Mouse (Mus musculus) limb, embryonic 11.5 days (tissue): Measurements from ENCODE around the gene Angel2. TPM values are rescaled to one million over a fixed set of nuclear protein-coding genes. Genes with fewer than 3 reads are reported as not detected.

ENCODE experiments used
- ATAC-seq: fragments of 200-750 bp; cut with Nextera tagmentation; 2 replicates; pipeline ENCODE4 v1.8.0; 2017; ENCODE audit warnings: low read depth; ENCODE audit not compliant: insufficient number of reproducible peaks, low FRiP score, low TSS enrichment
- DNase-seq: peaks from one replicate; pipeline ENCODE4 v3.0.0-alpha.2; 2015; ENCODE audit warnings: low spot score
- H3K27ac ChIP-seq: fragments of 300-500 bp; sonication (generic); replicated peaks from 2 replicates; pipeline ENCODE4 v1.5.1; 2014; ENCODE audit warnings: low read depth, mild to moderate bottlenecking, low read length
- H3K27me3 ChIP-seq: fragments of 300-500 bp; sonication (generic); 2 replicates; pipeline ENCODE4 v1.6.1; 2014; ENCODE audit warnings: mild to moderate bottlenecking, low read length, mixed read lengths; ENCODE audit not compliant: control insufficient read depth, insufficient read depth
- H3K36me3 ChIP-seq: fragments of 300-500 bp; sonication (generic); 2 replicates; pipeline ENCODE4 v1.6.1; 2014; ENCODE audit warnings: mild to moderate bottlenecking, low read length, moderate library complexity, mixed read lengths; ENCODE audit not compliant: control insufficient read depth, insufficient read depth
- H3K4me1 ChIP-seq: fragments of 300-500 bp; sonication (generic); 2 replicates; pipeline ENCODE4 v1.6.1; 2014; ENCODE audit warnings: low read length, mixed read lengths; ENCODE audit not compliant: control insufficient read depth, insufficient read depth
- H3K4me2 ChIP-seq: fragments of 300-500 bp; sonication (generic); 2 replicates; pipeline ENCODE4 v1.6.1; 2014; ENCODE audit warnings: low read depth, mild to moderate bottlenecking, moderate library complexity; ENCODE audit not compliant: severe bottlenecking
- H3K4me3 ChIP-seq: fragments of 300-500 bp; sonication (generic); 2 replicates; pipeline ENCODE4 v1.5.1; 2014; ENCODE audit warnings: low read depth, low read length
- H3K9ac ChIP-seq: fragments of 300-500 bp; sonication (generic); 2 replicates; pipeline ENCODE4 v1.6.1; 2014; ENCODE audit warnings: mild to moderate bottlenecking, low read length
- H3K9me3 ChIP-seq: fragments of 300-500 bp; sonication (generic); 2 replicates; pipeline ENCODE4 v1.6.1; 2016; ENCODE audit warnings: low read length; ENCODE audit not compliant: control insufficient read depth
- WGBS: fragments of 180-500 bp; shearing (Covaris S2); extraction: QIAGEN DNeasy Blood & Tissue Kit; methylation state at CpG from one replicate; pipeline ENCODE4 v1.1.7; 2014; 5-methylcytosine and 5-hydroxymethylcytosine counted together
- polyA plus RNA-seq: library from polyadenylated mRNA; unstranded; fragments of >200 nt; fragmentation: Nextera tagmentation; extraction: Ambion mirVana; gene quantifications from 2 replicates; pipeline ENCODE4 v1.2.1, GENCODE M21; 2014

Angel2 gene
- polyA plus RNA-seq, 1 experiment from 2014 or later = 56.7 TPM

DNA sequence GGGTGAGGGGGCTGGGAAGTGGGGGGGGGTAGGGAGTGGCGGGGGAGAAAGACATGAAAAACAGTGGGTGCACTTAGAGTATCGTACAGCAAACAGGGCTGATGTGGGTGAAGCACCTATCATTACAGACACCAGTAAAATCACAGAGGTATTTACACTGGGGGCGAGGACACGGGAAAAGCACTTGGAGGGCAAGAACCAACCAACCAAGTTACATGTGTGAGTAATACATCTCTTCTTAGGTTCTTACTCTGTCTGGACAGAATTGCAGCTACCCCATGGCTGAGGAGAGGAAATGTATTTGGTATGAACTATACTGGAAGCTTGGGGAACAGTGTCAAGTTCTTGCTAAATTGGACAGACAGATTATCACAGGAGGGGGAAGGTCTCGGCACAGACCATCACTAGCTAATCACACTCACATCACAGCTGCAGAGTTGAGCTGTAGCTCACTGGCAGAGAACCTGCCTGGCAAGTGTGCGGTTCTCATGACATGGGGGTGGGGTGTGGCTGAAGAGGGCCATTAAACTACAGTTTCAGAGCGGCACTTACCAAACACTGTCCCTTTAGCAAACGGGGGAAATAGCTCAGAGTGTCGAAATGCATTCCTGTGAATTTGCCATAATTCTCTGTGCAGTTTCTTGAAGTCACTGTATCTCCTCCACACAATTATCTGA, 25.9 kb upstream of the Angel2 start:
- no peak overlapping the region for H3K4me2 ChIP-seq
- H3K27me3 ChIP-seq = no peaks in the 10 kb centered on the region
- no peaks in the 10 kb centered on the region for H3K4me1 ChIP-seq
- peaks cover 2% of the 10 kb centered on the region for H3K36me3 ChIP-seq
- no peaks in the 10 kb centered on the region for H3K9me3 ChIP-seq
- no peak overlapping the region for H3K4me3 ChIP-seq
- 74% methylated on average over 9 of the region's 9 CpGs for WGBS
- no peak overlapping the region for H3K9ac ChIP-seq
- ATAC-seq (no peak), DNase-seq (no peak)
- H3K27ac ChIP-seq = no peak overlapping the region

DNA sequence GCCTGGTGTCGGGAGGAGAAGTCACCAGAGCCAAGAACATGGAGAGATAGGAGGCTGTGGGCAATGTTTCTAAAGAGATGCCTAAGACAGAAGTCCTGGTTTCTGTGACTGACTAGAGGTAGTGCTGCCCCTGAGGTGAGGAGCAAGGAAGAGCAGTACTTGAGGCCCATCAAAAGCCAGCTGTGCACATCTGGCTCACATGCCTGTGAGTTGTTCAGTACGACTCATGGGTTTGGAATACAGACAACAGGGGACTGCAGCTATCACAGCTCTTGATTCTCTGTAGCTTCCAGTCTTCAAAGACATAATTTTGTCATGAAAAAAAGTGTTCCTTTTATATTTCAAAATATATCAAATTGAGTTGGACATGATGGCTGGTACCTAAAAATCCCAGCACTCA, 23.8 kb upstream of the Angel2 start:
- Histone ChIP-seq H3K36me3 (peaks cover 6% of the 10 kb centered on the region), H3K9me3 (no peaks in the 10 kb centered on the region), H3K27me3 (no peaks in the 10 kb centered on the region), H3K4me2 (no peak overlapping the region), H3K4me1 (no peaks in the 10 kb centered on the region), H3K27ac (no peak overlapping the region), H3K9ac (no peak overlapping the region), H3K4me3 (no peak overlapping the region)
- DNase-seq = no peak
- ATAC-seq = no peak
- 76% methylated on average over 2 of the region's 2 CpGs for WGBS

DNA sequence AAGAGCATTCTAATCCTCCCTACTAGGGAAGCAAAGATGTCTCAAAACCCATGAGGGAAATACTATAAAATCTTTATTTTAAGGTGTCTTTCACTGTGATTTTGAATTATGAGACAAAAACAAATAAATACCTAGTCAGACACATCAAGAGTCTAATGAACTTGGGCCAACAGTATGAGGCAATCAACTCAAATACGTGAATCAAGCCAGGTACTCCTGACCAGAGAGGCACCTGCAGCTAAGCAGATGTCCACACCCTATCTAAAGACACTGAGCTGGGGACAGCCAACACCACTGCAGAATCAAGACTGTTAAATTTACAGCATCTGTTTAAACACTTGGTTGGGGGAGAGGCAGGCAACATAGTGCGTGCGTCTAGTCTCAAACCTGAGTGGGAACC, 20.8 kb upstream of the Angel2 start:
- no peaks in the 10 kb centered on the region for H3K4me1 ChIP-seq
- WGBS = 94% methylated on average over 3 of the region's 3 CpGs
- H3K4me3 ChIP-seq = no peak overlapping the region
- H3K9ac ChIP-seq = no peak overlapping the region
- no peak overlapping the region for H3K4me2 ChIP-seq
- DNase-seq = no peak
- no peaks in the 10 kb centered on the region for H3K27me3 ChIP-seq
- H3K9me3 ChIP-seq = no peaks in the 10 kb centered on the region
- no peak for ATAC-seq
- no peak overlapping the region for H3K27ac ChIP-seq
- 0 out of 2 replicates have a peak, but pooled peaks cover 3% of the 10 kb centered on the region for H3K36me3 ChIP-seq

DNA sequence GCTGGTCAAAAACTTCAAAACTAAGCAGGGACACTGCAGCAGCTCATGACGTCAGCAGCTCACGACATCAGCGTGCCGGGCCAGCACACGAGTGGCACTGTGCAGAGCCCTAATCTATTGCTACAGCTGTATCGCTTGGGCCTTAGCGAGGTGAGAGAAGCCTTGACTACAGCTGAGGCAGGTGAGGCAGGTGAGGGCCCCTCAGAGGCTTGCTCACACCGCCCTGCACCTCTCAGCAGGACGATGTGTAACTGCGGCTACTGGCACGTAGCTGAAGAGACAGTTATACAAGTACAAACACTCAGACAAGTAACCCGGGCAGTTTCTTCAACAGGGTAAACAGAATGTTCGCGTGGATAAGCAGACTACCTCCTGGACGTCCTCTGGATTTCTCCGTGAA, 20.2 kb upstream of the Angel2 start:
- H3K4me1 ChIP-seq = no peaks in the 10 kb centered on the region
- no peak overlapping the region for H3K4me2 ChIP-seq
- WGBS = 92% methylated on average over 16 of the region's 16 CpGs
- 0 out of 2 replicates have a peak, but pooled peaks cover 3% of the 10 kb centered on the region for H3K36me3 ChIP-seq
- ATAC-seq (no peak), DNase-seq (no peak)
- H3K27ac ChIP-seq = no peak overlapping the region
- no peak overlapping the region for H3K4me3 ChIP-seq
- no peak overlapping the region for H3K9ac ChIP-seq
- no peaks in the 10 kb centered on the region for H3K27me3 ChIP-seq
- H3K9me3 ChIP-seq = no peaks in the 10 kb centered on the region

DNA sequence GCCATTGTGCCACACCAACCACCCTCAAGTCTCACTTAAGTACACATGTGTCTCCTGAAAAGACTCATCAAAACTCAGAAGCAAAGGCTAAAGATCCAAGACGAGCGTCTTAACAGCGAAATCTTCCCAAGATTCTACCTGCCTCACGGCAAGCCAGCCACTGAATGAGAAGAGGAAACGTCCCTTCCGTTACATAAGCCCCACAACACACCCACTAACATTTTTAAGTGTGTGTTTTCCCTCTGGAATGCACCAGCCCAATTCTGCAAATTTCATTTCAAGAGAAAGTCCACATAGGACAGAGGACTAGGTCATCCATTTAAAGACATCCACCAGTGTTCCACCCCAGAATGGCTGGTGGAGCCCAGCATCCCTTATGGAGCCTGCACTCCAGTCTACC, 14.1 kb upstream of the Angel2 start:
- Histone ChIP-seq H3K9me3 (no peaks in the 10 kb centered on the region), H3K27me3 (no peaks in the 10 kb centered on the region), H3K4me1 (no peaks in the 10 kb centered on the region), H3K36me3 (no peaks in the 10 kb centered on the region), H3K27ac (no peak overlapping the region), H3K4me3 (peak overlapping the region; percentile 50), H3K4me2 (peak overlapping the region; percentile 61), H3K9ac (peak overlapping the region; percentile 57)
- no peak for DNase-seq
- WGBS = 82% methylated on average over 6 of the region's 6 CpGs
- ATAC-seq = no peak

DNA sequence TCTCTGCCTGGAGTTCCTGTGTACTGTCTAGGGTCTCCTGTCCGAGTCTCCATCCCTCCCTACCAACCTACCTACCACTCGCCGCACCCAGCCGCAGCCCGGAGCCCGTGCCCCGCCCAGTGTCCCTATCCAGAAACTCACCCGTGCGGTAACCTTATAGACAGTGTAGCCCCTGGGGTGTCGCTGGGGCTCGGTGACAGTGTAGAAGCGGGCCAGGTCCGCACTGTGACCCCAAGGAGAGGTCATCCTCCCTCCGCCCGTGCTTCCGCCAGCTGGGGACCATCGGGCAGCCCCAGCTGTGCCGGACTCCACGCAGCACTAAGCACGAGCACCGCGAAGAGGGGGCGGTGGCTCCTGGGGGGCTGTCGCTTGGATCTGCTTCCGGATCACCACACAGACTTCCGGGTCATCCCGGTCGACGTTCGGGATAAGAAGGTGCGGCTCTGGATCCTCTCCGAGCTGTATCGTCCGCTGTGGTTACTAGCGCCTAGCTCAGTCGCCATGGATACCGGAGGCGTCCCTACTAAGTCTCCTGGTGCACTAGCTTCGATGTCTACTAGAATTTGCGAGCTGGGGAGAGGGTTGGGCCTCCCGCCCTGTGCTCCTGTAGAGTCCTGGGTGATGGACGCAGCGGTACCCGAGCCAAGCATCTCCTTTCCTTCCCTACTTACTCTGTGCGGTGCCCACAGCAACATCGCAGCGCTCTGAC, 13.3 kb upstream of the Angel2 start, which contains the start of gene Rps6kc1:
Gene Rps6kc1, minus strand, starts transcription at position 356 of the 709 bp plus-strand sequence.
- H3K9me3 ChIP-seq = no peaks in the 10 kb centered on the region
- ATAC-seq = peak; percentile 89
- no peaks in the 10 kb centered on the region for H3K27me3 ChIP-seq
- H3K9ac ChIP-seq = peak within 1 kb of the TSS; percentile 57
- peak within 1 kb of the TSS; percentile 50 for H3K4me3 ChIP-seq
- H3K4me1 ChIP-seq = no peaks in the 10 kb centered on the region
- WGBS = under 1% methylated on average over 47 of the region's 47 CpGs
- no peak within 1 kb of the TSS for H3K27ac ChIP-seq
- no peaks in the 10 kb centered on the region for H3K36me3 ChIP-seq
- peak; percentile 86 for DNase-seq
- peak within 1 kb of the TSS; percentile 61 for H3K4me2 ChIP-seq

DNA sequence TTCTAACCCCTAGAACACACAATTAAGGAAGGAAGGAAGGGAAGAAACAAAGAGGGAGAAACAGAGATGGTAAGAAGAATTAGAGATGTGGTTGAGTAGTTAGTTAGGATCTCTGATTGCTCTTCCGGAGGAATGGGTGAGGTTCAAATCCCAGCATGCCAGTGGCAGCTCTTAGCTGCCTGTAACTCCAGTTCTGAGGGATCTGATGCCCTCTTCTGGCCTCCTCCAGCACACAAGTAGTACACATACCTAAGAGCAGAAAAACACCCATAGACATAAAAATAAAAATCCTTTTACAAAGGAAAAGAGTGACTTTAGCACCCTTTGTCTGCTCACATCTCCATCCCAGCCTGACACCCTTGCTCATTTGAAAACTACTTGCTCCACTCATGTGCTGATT, 12.3 kb upstream of the Angel2 start:
- Histone ChIP-seq H3K4me2 (no peak overlapping the region), H3K4me1 (no peaks in the 10 kb centered on the region), H3K27ac (no peak overlapping the region), H3K9me3 (no peaks in the 10 kb centered on the region), H3K27me3 (no peaks in the 10 kb centered on the region), H3K36me3 (no peaks in the 10 kb centered on the region), H3K9ac (no peak overlapping the region), H3K4me3 (no peak overlapping the region)
- no peak for DNase-seq
- no peak for ATAC-seq
- 44% methylated on average over 1 of the region's 1 CpGs for WGBS

GRCm38 (mm10) chr1:190918938-190919337, 6.0 kb upstream of the Angel2 start:
- ATAC-seq = no peak

More at GRCm38 (mm10) chr1:190918938-190919337, 6.0 kb upstream of the Angel2 start:
- no peak overlapping the region for H3K4me3 ChIP-seq
- H3K27me3 ChIP-seq = no peaks in the 10 kb centered on the region
- H3K4me2 ChIP-seq = no peak overlapping the region
- no peak overlapping the region for H3K9ac ChIP-seq
- no peak overlapping the region for H3K27ac ChIP-seq
- no peak for DNase-seq
- no peaks in the 10 kb centered on the region for H3K36me3 ChIP-seq
- WGBS = 71% methylated on average over 7 of the region's 7 CpGs
- no peaks in the 10 kb centered on the region for H3K9me3 ChIP-seq
- H3K4me1 ChIP-seq = no peaks in the 10 kb centered on the region
